Mouse (Mus musculus): ENCODE results near the gene Hdac10.

Hdac10 gene

GRCm38 (mm10) chr15:89128382-89129350, at the start of gene Hdac10:
Hdac10 (minus strand) TSS chr15:89128700.
- DNase-seq: peak; percentile 95 to 97

DNA sequence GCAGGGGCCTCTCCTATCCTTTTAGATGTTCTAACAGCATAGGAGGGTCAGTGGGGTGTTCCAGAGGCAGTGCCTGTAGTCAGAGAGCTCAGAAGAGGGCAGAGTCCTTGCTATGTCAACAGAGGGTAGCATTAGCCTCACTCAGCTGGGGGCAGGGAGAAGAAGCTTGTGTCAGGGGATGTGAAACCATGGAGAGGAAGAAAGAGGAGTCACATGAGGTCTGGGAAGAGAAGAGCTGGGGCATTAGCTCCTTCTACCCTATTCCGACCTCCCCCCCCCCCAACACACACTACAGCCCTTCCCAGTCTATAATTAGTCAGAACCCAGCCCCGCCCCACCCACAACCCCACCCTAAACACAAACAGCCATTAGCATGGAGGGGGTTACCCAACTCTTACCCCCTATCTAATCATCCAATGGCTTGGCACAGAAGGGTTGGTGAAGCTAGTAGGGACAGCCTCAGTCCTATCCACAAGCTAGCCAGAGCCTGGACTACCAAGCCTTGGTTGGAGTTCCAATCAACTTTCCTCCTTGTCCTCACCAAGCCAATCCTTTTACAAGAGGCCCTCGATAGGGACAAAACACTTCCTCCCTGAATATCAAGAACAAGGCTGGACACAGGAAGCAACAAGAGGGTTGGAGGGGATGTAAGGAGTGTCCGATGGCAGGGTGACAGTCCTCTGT, 49.2 kb upstream of the Hdac10 start:
- DNase-seq: peak; percentile 29 to 50

DNA sequence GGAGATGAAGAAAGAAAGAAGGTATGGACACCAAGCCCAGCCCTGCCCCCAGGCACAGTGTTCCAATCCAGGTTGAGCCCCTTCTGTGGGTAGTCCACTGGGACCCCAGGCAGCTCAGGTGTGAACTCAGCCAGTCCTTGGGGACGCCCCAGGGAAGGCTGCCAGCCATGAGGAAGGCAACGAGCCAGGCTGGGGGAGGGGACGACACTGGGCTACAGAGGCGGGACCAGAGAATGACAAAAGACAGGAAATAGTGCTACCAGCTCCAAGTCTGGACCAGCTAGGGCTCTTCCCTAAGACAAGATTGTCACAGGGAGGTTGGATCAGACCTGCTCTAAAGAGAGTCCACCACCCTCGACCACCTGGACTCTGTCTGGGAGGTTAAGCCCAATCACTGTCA, 48.6 kb upstream of the Hdac10 start:
- peak; percentile 85 to 88 for DNase-seq

DNA sequence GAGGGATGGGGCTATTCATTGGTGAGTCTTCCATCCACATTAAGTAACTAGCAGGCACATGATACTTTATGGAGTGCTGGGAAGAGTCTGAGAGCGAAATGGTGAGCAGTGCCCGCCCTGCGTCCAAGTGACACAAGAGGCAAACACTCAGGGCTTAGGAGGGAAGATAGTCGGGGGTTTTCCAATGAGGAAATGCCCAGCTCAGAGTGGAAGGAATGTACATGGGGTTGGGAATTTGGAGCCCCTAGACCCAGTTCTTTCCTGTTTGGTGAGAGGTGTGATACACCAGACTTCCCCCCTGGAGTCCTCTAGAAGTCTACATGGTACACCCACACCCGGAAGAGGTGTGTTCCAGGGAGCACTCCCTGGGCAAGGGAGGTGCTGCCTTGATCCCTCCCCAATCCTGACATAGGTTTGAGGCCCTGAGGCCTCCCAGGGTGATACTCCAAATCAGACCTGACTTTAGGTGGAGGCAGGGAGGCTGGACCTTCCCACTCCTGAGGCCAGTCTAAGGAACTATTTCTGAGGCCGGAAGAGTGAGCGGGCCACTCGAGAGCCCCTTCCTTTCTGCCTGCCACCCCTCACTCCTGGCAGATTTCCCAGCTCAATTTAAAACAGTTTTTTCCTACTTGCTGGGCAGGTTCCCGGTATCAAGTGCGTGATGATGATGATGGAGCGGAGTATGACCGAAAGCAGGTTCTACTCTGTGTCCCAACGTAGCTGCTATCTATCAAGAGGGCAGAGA, 47.1 kb upstream of the Hdac10 start:
- no peak for DNase-seq

DNA sequence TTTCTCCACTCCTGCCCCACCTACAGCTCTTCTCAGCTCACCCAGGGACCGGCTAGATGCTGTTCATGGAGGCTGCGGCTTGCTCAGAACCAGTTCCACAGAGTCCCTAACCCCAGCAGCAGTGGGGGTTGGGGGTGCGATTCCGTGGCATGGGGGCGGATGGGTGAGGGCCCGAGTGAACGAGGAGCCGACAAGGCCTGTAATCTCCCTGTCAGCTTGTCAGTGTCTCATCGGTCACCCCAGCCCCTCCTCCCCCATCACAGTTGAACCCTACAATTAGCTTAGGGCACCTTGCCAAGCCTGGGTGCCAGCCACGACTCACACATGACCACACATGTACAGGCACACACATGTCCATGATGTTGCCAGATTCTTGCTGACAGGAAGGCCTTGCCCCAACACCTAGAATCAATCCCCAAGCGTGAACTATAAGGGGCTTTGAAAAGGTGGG, 46.4 kb upstream of the Hdac10 start:
- DNase-seq: peak; percentile 57 to 67

DNA sequence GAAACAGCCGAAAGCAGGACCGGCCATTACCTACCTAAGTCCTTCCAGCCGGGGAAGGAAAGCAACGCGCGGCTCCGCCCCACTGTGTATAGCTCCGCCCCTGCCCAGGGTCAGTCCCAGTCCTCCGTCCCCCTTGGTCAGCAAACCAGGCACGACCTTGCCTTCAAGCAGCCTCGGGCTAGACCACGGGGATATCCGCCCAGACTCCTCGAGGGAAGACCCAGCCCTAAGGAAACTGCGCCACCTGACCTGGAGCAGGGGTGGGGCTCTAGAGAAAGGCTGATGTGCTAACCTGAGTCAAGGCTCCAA, 45.4 kb upstream of the Hdac10 start:
- peak; percentile 69 to 75 for DNase-seq

GRCm38 (mm10) chr15:89173024-89173905, 44.8 kb upstream of the Hdac10 start:
- peak; percentile 59 to 66 for DNase-seq

- peak in 1 of 2 experiments; percentile 47 for DNase-seq
Observed at GRCm38 (mm10) chr15:89172276-89172935, 43.9 kb upstream of the Hdac10 start.

GRCm38 (mm10) chr15:89171526-89172051, 43.1 kb upstream of the Hdac10 start:
- DNase-seq: no peak

DNA sequence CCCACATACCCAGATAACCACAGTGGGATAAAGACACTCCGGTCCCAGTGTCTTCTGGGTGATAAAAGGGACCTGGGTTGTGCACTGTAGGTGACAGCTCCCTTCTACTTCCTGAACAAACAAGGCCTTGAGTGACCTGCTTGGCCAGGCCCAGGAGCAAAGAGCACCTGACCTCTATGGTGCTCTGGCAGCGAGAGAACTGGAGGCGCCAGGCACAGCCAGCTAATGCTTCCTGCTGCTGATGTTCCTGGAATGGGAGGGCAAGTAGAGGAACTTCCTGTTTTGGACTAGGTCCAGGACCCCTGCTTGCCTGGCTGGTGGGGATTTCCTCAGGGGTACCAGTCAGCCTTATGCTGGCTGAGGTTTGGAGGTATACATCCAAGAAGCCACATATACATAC, 41.6 kb upstream of the Hdac10 start:
- peak in 1 of 2 experiments; percentile 56 for DNase-seq

GRCm38 (mm10) chr15:89169431-89169830, 40.9 kb upstream of the Hdac10 start:
- DNase-seq: peak; percentile 80 to 83

DNA sequence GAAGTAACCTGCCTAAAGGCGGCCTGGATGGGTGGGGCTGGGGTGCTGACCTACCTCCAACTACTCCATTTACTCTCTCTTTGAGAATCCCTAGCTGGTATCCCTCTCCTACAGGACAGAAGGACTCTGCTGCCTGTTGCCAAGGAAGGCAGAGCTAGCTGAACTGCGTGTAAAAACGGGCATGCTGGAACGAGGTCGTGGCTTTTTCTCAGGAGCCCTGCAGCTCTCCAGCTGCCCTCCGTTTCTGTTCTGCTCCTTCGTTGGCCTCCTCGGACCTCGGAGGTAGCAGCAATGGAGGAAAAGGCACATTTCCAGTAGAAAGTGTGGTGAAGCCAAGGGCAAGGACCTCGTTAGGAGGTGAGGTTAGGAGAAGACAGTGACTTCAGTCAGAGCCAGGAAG, 40.4 kb upstream of the Hdac10 start:
- DNase-seq: peak in 1 of 2 experiments; percentile 64

DNA sequence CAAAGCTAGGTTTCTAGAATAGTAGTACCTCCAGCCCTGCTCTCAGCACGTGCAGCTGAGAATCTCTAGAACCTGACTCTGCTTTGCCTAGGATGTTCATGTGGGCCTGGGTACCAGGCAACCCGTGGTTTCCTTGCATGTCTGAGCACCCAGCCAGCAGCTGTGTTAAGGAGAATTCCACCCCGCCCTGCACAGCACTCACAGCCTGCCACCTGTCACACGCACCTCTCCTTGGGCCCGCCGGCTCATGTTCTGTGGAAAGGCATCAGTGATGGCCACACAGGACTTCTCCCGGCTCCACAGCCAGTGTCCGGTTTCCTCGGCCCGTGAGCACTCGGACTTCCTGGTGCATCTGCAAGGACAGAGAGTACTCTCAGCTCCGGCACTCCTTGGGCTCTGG, 37.0 kb upstream of the Hdac10 start:
- no peak for DNase-seq

DNA sequence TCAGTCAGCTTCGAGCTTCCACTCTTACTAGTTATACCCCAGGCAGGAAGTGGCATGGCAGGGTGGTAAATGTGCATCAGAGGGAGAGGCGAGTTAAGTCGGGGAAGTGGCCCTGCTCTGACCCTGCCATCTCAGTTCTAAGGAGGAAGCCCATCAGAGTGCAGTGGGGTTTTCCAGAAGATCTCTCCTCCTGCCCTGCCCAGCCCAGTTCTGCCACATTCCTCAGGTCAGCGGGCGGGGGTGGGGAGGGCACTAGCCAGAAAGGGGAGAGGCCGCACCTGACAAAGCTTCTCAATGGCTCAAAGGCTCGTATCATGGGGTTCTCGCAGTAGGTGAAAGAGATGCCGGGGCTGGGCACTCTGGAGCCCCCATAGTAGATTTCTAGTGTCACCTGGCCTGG, 32.9 kb upstream of the Hdac10 start:
- DNase-seq: no peak

DNA sequence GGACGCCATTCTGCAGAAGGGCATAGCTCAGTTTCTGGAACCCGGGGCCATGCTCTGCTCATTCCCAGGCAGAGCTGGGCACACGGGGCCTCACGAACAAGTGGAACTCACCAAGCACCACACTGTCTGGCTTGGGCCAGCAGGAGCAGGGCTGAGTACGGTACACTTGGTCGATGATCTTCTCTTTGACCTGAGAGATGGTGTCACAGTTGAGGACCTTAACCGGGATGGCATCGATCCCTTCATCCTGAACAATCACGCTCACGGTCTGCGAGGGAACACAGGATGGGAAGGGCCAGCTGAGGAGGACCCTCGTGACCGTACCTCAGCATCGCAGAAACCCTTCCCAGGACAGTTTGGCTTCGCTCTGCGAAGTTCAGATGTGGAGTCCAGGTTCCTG, 30.0 kb upstream of the Hdac10 start:
- no peak for DNase-seq

GRCm38 (mm10) chr15:89157954-89158353, 29.5 kb upstream of the Hdac10 start:
- DNase-seq: peak; percentile 82 to 90

DNA sequence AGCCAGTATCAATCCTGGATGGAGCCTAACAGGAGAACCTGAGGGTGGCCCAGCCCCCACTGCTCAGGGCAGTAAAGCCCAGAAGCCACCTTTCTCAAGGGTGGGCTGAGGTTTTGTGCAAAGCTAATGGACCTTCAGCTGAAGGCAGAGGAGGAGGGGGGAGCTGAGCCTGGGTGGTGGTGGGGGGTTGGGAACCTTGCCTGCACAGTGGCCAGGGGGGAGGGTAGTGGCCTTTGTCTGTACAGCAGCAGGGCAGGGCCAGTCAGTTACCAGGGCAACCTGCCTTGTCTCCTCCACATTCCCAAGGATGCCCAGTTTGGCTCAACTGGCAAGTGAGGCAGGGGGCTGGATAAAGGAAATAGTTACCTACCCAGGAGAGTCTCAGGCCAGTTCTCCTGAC, 23.8 kb upstream of the Hdac10 start:
- DNase-seq: no peak

GRCm38 (mm10) chr15:89150041-89150390, 21.5 kb upstream of the Hdac10 start:
- DNase-seq: no peak

GRCm38 (mm10) chr15:89149271-89150040, 21.0 kb upstream of the Hdac10 start, which contains the start of gene Mapk11:
Mapk11 (minus strand) TSS chr15:89149628.
- peak; percentile 46 to 53 for DNase-seq

- DNase-seq: no peak
Observed at GRCm38 (mm10) chr15:89148496-89149270, 20.2 kb upstream of the Hdac10 start.
